In genomic region chr1:86696948-86697347, GRCm38 (mm10) we compare ENCODE assay signal across 14 mouse cellular contexts. TPM values are rescaled to one million over a fixed set of nuclear protein-coding genes. Genes with fewer than 3 reads are reported as not detected.
DNase-seq lines count a peak whose midpoint lies in the region; ATAC-seq and TF ChIP-seq lines count a peak whose summit lies in the region.
"Had no signal": no experiment of that assay in that cellular context is flagged by ENCODE, and none has a peak within 500 bp of the region (broad histone marks: within the 10 kb centered on the region; RNA-seq: fewer than 3 reads in every experiment).

No protein-coding gene starts in this region.

- H3K4me1 ChIP-seq in liver, embryonic 11.5 days (replicated peaks; ENCODE audit: control insufficient read depth, insufficient read depth, low read length) = peaks cover 7% of the 10 kb centered on the region
- peaks cover 27% of the 10 kb centered on the region for H3K4me1 ChIP-seq in G1E (ENCODE audit: insufficient read depth, low read depth, low read length)
- H3K4me1 ChIP-seq in cerebellum, adult 2 months (ENCODE audit: control insufficient read depth, insufficient read depth, low read length) = no peaks in the 10 kb centered on the region
- H3K4me1 ChIP-seq: embryonic facial prominence, embryonic 10.5 days; heart, embryonic 13.5 days; hindbrain, embryonic 15.5 days; lung, embryonic 15.5 days; stomach, embryonic 15.5 days had no signal

- no peak overlapping the region for H3K9ac ChIP-seq in liver, embryonic 11.5 days (ENCODE audit: low read depth, low read length)
- H3K9ac ChIP-seq: heart, embryonic 13.5 days; hindbrain, embryonic 15.5 days; lung, embryonic 15.5 days; stomach, embryonic 15.5 days had no signal

- no peak overlapping the region for H3K4me2 ChIP-seq in liver, embryonic 11.5 days
- H3K4me2 ChIP-seq: heart, embryonic 13.5 days; hindbrain, embryonic 15.5 days; lung, embryonic 15.5 days; stomach, embryonic 15.5 days had no signal

- H3K4me3 ChIP-seq in liver, embryonic 11.5 days (ENCODE audit: low read depth, low read length) = no peak overlapping the region
- H3K4me3 ChIP-seq in G1E (ENCODE audit: low read depth, low read length) = no peak overlapping the region
- H3K4me3 ChIP-seq in cerebellum, adult 2 months (replicated peaks; ENCODE audit: insufficient read depth, low read depth, low read length) = no peak overlapping the region
- H3K4me3 ChIP-seq: embryonic facial prominence, embryonic 10.5 days; heart, embryonic 13.5 days; hindbrain, embryonic 15.5 days; lung, embryonic 15.5 days; stomach, embryonic 15.5 days had no signal

- ATAC-seq in liver, embryonic 11.5 days (replicated peaks; ENCODE audit: low FRiP score) = no peak
- ATAC-seq in G1E (ENCODE audit: extremely low read depth, insufficient number of reproducible peaks, low FRiP score, poor library complexity, severe bottlenecking) = no peak
- ATAC-seq: forebrain, embryonic 16.5 days had no signal

- TF ChIP-seq CTCF in G1E (IDR thresholded peaks at IDR 0.05; ENCODE audit: low read depth, low read length) = peak; percentile 14; the same call in 1 of the 2 replicates
- TF ChIP-seq CTCF in cerebellum, adult 2 months (IDR thresholded peaks at IDR 0.05; ENCODE audit: borderline replicate concordance, insufficient read depth, low read depth, low read length) = no peak

- no peaks in the 10 kb centered on the region for H3K9me3 ChIP-seq in liver, embryonic 11.5 days (ENCODE audit: control insufficient read depth, low read length)
- no peaks in the 10 kb centered on the region for H3K9me3 ChIP-seq in G1E (replicated peaks)
- H3K9me3 ChIP-seq: embryonic facial prominence, embryonic 10.5 days; heart, embryonic 13.5 days; hindbrain, embryonic 15.5 days; lung, embryonic 15.5 days; stomach, embryonic 15.5 days had no signal

- DNase-seq in liver (peak; percentile 33), G1E (ENCODE audit: low spot score) (no peak)
- no peak for DNase-seq in liver, embryonic 11.5 days (ENCODE audit: low spot score)
- DNase-seq in induced T-regulatory cell, adult 2 months (ENCODE audit: low read depth) = peak; percentile 24
- DNase-seq in thymus, postnatal 0 days (ENCODE audit: low spot score) = peak; percentile 28
- DNase-seq in spleen, postnatal 4 days (ENCODE audit: low spot score in 2 of 2) = no peak
- no peak for DNase-seq in cerebellum, adult 2 months
- DNase-seq: kidney, postnatal 4 days had no signal

- no peaks in the 10 kb centered on the region for H3K36me3 ChIP-seq in liver, embryonic 11.5 days (ENCODE audit: control insufficient read depth, insufficient read depth, low read length)
- H3K36me3 ChIP-seq in G1E (replicated peaks) = no peaks in the 10 kb centered on the region
- H3K36me3 ChIP-seq: embryonic facial prominence, embryonic 10.5 days; heart, embryonic 13.5 days; hindbrain, embryonic 15.5 days; lung, embryonic 15.5 days; stomach, embryonic 15.5 days had no signal

- H3K27me3 ChIP-seq in liver, embryonic 11.5 days (replicated peaks; ENCODE audit: control insufficient read depth, insufficient read depth, low read length) = no peaks in the 10 kb centered on the region
- peaks cover 6% of the 10 kb centered on the region for H3K27me3 ChIP-seq in G1E (ENCODE audit: insufficient read depth, low read length)
- H3K27me3 ChIP-seq in cerebellum, adult 2 months (ENCODE audit: control insufficient read depth, insufficient read depth, low read length) = no peaks in the 10 kb centered on the region
- H3K27me3 ChIP-seq: heart, embryonic 13.5 days; hindbrain, embryonic 15.5 days; lung, embryonic 15.5 days; stomach, embryonic 15.5 days had no signal

- WGBS in liver, embryonic 11.5 days = 37% methylated on average over 7 of the region's 7 CpGs
- WGBS in cerebellum, adult 2 months = 46% methylated on average over 7 of the region's 7 CpGs

- no peak for TF ChIP-seq POLR2A in cerebellum, adult 2 months (IDR thresholded peaks at IDR 0.05; ENCODE audit: borderline replicate concordance, insufficient read depth, low read length)

- no peak overlapping the region for H3K27ac ChIP-seq in liver, embryonic 11.5 days (ENCODE audit: low read depth, low read length)
- H3K27ac ChIP-seq in cerebellum, adult 2 months (ENCODE audit: insufficient read depth, low read length) = no peak overlapping the region
- H3K27ac ChIP-seq: embryonic facial prominence, embryonic 10.5 days; heart, embryonic 13.5 days; hindbrain, embryonic 15.5 days; lung, embryonic 15.5 days; stomach, embryonic 15.5 days had no signal

RNA-seq across cellular contexts. Expression of gene Dis3l2, which starts 6.7 kb away (rescaled TPM):
- 20.2 and 21.2 TPM in 2 replicates for polyA plus RNA-seq in liver, embryonic 11.5 days (2014; fragmentation: Nextera tagmentation; extraction: Ambion mirVana)
- total RNA-seq in G1E (2014; fragmentation: Nextera tagmentation) = 31.5 and 32.5 TPM in 2 replicates
- 41.8 and 44.3 TPM in 2 replicates for total RNA-seq in G1E (2017)
- 9.2 and 11.6 TPM in 2 replicates for polyA plus RNA-seq in G1E (2012)
- 21.5 and 23.5 TPM in 2 replicates for polyA plus RNA-seq in thymus, postnatal 0 days (2015; fragmentation: Nextera tagmentation; extraction: Ambion mirVana)
- 22.3 and 22.6 TPM in 2 replicates for polyA plus RNA-seq in cerebellum, adult 2 months (2012; rRNA removed)

RNA-seq across cellular contexts. Expression of gene Nppc, which starts 26.6 kb away (rescaled TPM):
- not detected in 2 replicates for polyA plus RNA-seq in liver, embryonic 11.5 days (2014; fragmentation: Nextera tagmentation; extraction: Ambion mirVana)
- not detected in 2 replicates for total RNA-seq in G1E (2014; fragmentation: Nextera tagmentation)
- total RNA-seq in G1E (2017) = not detected in 2 replicates
- not detected in 2 replicates for polyA plus RNA-seq in G1E (2012)
- polyA plus RNA-seq in thymus, postnatal 0 days (2015; fragmentation: Nextera tagmentation; extraction: Ambion mirVana) = 0.93 and 1.1 TPM in 2 replicates
- polyA plus RNA-seq in cerebellum, adult 2 months (2012; rRNA removed) = 18.7 and 21.1 TPM in 2 replicates

Comparison
In these comparisons a context has a peak if more than half of its experiments do, and no peak if none do; other contexts are left out.
1. DNase-seq: peak in liver (single experiment), induced T-regulatory cell, adult 2 months (single experiment) and thymus, postnatal 0 days (single experiment); none in liver, embryonic 11.5 days (single experiment), G1E (single experiment), spleen, postnatal 4 days (0 of 2) and cerebellum, adult 2 months (0 of 2).